Mouse (Mus musculus) heart, adult 2 months (tissue): ENCODE results near the gene Acat2.

ENCODE experiments used
- EP300 ChIP-seq: fragments of 200-500 bp; IDR thresholded peaks from 2 replicates; pipeline ENCODE4 v1.6.1; 2011; ENCODE audit warnings: low read depth, low read length, control low read depth; ENCODE audit not compliant: insufficient read depth
- POLR2A ChIP-seq: fragments of 200-500 bp; IDR thresholded peaks from 2 replicates; pipeline ENCODE4 v1.6.1; 2011; ENCODE audit warnings: mild to moderate bottlenecking, low read depth, low read length, control low read depth; ENCODE audit not compliant: insufficient read depth

- TF ChIP-seq EP300 (no peak), POLR2A (no peak)
Measured at GRCm38 (mm10) chr17:12935719-12936118, 24.8 kb downstream of the Acat2 start.
